Mouse (Mus musculus) urinary bladder, adult 18-20 months (tissue): ENCODE results near the gene Slc1a5.

Experiments used
- DNase-seq, 2 experiments: peaks; one replicate each; pipeline ENCODE4 v3.0.0; 2022; ENCODE audit warnings: low spot score in 2 of 2, mixed read lengths in 2 of 2

The Slc1a5 gene

DNA sequence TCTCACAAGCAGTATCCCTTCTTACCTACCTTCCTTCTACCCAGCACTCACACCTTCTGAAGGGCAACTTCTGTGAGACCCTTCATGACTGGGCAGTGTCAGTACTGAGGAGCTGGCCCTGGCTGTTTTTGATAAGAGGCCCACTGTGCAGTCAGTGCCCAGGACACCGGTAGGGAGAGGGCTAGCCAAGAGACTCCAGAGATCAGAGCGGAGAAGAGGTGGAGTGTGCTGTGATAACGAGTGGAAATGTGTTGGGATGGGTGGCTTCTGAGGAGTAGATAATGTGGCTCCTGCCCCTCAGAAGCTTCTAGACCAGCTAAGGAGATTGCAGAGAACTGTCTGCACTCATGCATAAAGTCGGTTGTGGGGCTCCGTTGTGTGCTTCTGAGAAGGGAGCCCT lies 38.7 kb downstream of the Slc1a5 start:
- no peak for DNase-seq

DNA sequence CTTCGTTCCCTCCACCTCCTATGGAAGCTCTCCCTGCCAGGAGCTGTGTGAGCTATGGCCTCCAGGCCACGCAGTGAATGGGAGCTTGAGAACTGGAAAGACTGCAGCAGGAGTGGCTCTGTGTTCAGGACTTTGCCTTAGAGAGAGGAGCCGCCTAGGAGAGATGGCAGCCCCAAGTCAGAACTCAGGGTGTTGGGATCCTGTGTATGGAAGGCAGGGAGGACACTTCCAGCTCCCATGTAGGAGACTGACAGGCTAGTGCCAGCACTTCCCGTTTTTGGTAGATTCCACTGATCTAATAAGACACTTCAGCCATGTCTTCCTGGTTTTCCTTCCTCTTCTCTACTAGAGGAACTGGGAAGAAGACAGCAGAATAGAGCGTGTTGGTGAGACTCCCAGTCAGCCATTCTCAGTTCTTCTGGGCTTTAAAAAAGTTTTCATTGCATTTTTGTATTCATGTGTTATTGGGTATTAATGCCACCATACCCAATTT lies 39.2 kb downstream of the Slc1a5 start:
- DNase-seq = no peak

DNA sequence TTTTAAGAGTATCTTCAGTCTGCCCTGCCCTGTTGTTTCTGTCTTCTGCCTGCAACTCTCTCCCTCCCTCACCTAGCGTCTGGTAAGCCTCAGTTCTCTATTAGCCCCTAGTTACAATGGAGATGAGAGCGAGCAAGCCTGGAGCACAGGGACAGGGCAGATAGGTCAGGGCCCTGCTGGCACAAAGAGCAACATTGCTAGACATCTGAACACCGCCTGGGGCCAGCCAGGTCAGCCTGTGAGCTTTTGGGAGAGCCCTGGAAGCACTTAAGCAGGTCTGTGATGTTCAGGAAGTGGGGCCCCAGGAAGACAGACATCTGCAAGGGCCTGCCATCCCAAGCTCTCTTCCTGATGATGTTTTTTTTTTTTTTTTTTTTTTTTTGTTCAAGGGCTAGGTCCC lies 40.0 kb downstream of the Slc1a5 start:
- DNase-seq = no peak

DNA sequence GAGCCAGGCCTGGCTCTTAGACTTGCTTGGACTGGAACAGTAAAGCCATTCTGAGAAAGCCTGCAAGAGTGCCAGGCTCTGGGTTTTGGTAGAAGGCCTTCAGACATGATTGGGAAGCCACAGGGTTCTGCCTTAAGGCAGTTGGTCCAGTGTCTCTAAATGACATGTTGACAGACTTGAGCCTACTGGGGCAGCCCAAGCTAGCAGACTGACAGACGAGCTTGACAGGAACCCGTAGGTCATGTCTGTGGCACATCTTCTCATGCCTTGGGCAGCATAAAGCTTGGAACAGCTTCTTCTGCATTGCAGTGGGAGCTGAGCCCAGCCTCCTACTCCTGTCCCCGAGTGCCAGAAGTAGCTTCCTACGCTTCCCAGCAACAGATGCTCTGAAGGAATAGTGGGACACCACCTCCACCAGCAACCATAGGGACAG lies 40.5 kb downstream of the Slc1a5 start:
- DNase-seq = no peak

DNA sequence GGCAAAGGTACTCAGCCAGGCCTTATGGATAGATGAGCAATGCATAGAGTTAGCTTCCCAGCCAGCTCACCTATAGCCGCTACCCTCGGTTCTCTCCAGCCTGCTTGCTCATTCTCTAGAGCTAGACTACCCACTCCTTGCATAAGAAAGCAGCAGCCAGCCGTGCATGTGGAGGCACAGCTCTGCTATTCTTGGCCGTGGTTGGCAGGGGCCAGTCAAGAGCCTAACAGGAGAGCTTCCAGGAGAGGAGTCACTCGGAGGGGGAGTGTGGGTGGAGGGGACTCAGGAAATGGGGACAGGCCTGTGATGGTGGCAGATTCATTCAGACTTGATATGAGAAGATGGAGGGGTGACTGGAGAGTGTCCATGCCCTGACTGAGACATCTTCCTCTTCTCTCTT lies 42.6 kb downstream of the Slc1a5 start:
- DNase-seq = no peak

DNA sequence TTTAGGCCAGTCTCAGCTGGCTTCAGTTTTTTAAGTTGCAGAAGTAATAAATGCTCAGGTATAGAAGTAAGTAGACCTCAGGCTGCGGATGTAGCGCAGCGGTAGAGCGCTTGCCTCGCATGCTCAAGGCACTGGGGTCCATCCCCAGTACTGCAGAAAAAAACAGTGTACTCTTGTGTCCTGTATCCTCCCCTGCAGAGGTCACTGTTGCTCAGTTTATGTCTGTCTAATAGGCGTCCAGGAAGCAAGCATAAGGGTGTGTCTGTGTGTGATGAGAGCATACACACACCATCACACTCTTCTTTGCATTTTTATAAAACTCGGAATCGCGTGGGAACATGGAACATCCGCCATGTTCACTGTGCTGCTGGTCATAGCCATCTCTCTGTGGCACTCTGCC lies 44.6 kb downstream of the Slc1a5 start:
- no peak for DNase-seq

DNA sequence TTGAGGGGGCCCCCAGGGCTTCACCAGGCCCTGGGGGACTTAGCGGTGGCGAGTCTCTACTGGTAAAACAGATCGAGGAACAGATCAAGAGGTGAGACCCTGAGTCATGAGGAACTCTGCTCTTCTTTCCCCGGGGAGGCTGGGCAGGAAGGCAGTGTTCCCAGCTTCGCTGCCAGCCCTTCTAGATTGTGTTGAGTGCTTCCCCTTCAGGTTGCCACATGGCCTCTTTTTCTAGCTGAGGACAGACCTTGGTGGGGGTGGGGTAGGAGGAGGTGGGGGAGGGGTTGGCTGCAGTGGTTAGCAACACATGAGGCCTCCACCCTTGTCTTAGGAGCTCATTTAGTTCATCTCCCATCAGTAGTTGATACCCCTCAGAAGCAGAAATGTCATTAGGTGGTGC lies 45.4 kb downstream of the Slc1a5 start:
- DNase-seq = no peak

DNA sequence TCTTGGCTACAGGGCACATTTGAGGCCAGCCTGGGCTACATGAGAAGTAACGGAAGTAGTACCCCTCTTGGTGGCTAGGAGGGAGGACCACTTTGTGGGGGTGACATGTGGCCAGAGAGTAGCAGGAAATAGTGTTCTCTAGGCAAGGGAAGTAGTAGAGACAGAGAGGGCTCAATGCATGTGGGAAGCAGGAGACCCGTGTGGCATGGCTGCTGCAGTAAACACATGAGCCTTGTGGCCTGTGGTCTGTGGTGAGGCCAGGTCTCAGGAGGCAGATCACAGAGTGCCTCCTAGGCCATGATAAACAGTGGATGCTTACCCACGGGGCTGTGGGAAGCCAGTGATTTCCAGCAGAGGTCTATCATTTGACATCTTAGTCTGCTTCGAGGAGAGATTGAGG lies 46.1 kb downstream of the Slc1a5 start:
- DNase-seq = no peak

DNA sequence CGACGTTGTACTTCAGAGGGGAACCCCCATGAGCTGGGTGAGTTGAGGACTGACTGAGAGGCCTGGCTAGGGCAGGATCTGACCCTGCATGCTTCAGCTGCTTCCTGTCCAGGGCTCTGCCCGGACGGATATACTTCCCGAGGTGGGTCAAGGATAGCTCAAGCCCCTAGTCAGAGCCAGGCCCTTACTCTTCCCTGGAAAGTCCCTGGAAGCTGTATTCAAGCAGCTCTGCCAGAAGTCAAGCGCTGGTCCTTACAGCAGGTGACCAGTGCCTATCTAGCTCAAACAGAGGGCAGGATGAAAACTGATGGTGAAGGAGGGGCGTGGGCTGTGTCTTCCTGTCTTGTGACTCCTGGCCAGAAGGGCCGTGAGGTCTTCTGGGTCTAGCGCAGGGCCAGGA lies 49.3 kb downstream of the Slc1a5 start:
- DNase-seq = no peak

DNA sequence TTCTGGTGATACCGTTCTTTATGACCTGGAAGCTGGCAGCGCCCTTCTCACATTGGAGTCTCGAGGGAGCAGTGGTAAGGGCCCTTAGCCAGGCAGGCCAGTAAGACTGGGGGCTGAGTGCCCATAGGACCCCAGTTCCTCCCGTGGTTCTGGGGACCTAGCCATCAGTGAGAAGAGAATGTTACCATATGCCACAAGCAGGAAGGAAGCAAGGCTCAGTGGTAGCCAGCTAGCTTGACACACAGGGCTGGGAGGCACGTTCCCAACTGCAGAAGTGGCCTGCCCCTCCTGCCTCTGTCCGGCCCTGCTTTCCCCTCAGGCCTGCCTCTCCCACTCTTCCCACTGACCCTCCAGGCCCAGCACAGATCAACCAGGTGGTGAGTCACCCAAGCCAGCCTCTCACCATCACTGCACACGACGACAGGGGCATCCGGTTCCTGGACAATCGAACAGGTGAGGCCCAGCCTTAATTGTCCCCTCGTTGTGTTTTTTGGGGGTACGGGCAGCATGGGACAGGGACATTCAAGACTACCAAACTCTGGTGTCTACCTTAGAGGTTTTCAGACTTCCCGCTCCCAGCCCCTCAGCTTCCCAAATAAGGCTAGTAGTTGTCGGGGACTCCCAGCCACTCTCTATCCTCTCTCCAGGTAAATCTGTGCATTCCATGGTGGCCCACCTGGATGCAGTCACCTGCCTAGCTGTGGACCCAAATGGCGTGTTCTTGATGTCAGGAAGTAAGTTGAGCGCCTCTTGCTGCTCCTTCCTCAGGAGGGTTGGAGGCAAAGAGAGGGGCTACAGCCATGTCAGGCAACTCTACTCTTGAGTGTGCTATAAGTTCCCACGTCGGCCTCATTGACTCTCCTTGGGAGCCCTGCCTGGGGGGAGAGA lies 57.0 kb downstream of the Slc1a5 start:
- DNase-seq = no peak

DNA sequence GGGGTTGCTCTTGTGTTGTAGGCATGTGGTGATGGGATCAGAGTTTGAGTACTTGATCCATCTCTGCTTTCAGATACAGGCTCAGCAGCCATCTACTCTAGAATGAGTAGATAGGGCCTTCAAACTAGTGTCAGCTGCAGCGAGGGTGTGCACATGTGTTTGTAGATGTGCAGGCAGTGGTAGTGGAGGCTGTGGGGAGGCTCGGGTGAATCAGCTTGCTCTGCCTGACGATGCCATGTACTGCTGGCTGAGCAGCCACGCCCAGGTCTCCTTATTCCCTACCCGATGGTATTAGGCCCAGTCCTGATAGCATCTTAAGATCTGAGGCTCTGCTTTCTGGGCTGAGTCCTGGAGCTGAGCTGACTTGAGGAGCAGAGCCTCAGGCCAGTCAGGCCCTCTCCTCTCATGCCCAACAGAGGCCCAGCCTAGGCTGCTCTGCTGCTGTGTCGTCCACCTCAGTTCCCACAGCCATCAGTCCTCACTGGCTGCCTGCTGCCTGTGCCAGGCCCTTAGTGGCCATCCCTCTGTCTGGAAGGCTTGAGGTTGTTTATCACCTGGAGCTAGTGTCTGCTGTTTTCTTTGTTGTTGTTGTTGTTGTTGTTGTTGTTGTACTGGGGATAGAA lies 57.8 kb downstream of the Slc1a5 start:
- no peak for DNase-seq

DNA sequence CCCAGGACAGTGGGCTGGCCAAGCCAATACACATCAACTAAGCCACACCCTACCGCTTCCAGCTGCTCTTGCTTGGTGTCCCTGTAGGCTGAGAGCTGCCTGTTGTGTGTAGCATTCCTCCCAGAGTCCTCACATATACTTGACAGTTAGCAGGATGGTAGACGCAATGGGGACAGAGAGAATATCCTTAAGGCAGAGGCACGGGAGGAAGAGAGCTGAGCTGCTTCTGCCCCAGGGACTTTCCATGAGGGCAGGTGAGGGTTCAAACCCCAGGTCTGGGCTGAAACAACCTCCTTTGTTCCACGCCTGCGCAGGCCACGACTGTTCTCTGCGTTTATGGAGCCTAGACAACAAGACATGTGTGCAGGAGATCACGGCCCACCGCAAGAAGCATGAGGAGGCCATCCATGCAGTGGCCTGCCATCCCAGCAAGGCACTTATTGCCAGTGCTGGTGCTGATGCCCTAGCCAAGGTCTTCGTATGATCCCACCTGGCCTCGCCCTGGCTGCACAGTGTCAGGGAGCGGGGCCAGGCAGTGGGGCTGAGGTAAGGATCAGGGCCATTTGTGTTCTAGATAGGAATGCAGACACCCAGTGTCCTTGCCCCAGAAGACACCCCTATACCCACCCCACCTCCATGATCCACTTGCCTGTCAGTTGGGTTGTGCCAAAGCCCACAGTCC lies 58.4 kb downstream of the Slc1a5 start:
- no peak for DNase-seq

DNA sequence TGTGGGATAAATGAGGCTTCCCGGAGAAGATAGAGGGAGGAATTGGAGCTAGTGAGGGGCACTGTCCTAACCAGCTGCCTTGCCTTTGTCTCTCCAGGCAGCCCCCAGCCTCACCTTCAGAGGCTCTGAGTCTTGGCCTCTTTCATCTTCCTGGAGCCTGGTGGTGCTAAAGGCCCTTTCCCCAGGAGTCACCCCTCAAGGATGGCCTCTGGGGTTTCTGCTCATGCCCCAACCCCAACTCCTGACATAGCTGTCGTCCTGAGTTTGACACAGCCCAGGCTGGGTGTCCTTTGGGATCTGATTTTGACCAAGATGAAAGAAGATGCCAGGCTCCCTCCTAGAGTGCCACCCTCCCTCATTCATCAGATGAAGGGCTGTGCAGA lies 59.0 kb downstream of the Slc1a5 start:
- DNase-seq = no peak

DNA sequence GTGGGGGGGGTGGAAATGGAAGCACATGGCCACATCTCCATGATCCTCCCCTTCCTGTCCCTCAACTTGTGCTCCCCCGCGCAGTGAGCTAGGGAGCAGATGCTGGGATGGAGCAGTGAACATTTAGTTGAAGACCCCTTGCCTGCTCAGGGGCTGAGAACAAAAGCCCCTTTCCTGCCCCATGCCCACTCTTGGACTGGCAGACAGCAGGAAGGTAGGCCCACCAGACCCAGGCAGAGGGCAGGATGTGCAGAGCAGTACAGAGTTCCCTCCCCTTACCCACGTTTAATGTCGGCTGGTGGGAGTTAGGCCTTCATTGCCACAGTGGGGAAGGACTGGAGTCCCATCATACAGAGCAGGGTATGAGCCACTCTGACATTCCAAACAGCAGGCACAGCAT lies 59.9 kb downstream of the Slc1a5 start:
- DNase-seq = no peak

DNA sequence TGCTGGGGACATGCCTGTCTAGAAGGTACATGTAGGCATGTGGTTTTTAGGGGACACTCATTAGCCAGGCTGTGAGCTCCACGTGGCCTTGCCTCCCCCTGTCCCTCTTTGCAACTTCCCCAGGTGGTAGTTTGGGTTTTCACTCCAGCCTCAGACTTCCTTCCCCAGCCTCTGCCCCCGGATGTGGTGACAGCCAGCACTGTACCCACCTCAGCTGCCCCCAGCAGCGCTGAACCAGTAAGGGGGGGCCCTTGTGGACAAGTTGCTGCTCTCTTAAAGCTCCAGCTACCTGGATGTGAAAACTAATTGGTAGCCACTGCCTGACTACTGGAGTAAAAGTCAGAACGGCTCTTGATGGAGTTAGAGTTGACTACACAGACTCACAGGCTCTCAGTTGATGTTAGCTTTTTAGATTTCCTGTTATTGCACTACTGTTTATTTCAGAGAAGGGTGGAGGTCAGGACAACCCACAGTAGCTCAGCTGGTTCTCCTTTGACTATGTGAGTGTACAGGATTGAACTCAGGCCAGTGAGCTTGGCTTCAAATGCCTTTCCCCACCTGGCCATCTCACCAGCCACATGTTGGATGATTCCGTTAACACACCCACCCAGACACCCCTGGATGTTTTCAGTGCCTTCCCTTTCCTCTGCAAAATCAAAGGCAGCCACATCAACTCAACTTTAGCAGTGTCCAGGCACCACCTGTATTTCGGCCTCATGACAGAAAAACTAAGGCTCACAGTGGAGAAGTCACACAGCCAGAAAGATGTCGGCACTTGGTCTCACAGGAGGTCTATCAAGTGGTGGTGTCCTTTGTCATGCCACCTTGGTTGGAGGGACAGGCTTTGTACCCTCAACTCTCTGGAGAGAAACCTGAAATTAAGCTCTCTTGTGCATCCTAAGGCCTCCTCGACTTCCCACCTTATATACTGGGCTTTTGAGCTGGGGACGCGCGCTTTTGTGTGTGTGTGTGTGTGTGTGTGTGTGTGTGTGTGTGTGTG lies 60.7 kb downstream of the Slc1a5 start:
- DNase-seq = no peak

DNA sequence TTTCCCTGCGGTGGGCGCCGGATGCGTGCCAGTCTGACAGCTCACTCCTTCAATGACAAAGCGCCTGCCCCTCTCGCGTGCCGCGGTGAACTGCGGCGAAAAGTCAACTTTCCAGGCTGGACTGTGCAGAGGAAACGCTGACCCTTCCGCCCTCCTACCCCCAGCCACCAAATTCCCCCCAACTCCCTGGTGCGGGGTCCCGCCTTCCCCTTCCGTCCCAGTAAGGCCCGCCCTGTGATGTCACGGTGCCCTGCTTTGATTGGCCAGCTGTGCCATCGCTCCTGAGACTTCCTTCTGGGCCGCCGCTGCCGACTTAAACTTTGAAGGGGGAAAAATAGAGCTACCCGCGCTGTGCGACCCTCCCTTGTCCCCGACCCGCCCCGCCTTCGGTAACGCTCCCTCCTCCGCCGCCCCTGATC lies 61.5 kb downstream of the Slc1a5 start, which contains the start of gene Prkd2:
Prkd2 (plus strand) TSS at position 258 of the 419 bp plus-strand sequence.
- peak; percentile 88 to 96 for DNase-seq

DNA sequence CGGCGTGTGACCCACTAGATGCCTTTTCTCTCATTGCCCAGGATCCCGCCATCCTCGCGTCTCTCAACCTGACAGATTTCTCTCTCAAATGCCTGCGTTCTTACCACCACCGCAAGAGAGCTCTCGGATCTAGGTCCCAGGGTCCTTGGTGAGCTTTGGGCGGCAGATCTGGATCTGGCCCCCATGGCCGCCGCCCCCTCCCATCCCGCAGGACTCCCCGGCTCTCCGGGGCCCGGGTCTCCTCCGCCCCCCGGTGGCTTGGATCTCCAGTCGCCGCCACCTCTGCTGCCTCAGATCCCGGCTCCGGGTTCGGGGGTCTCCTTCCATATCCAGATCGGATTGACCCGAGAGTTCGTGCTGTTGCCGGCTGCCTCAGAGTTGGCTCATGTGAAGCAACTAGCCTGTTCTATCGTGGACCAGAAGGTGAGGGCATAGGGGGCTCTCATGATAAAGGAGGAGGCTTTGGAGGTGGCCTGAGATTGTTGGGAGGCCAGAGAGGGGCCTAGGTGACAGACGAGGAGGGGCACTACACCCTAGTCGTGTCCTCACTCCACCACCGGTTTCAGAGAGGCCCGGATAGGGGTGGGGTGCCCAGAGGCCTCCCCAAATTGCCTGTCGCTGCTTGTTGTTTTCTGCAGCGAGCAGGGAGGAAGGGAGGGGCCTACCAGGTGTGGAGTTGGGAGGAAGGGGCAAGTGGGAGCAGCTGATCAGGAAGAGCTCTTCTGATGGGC lies 62.5 kb downstream of the Slc1a5 start:
- DNase-seq = peak; percentile 58 to 62

DNA sequence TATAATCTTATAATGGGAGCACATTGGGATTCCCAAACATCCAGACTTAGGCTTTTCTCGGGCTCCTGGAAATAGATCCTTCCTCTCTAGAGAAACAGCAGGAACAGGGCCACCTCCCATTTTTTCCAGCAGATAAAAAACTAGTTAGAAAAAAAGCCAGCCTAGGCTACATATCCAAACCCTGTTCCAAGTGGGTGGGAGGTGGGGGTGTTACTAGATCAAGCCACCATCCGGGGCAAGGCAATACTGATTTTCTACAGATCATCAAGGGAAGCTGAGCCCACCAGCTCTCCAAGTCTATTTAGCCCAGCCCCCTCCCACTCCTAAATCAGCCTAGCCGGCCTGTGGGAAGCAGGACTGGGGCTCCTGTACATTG lies 63.5 kb downstream of the Slc1a5 start:
- no peak for DNase-seq

DNA sequence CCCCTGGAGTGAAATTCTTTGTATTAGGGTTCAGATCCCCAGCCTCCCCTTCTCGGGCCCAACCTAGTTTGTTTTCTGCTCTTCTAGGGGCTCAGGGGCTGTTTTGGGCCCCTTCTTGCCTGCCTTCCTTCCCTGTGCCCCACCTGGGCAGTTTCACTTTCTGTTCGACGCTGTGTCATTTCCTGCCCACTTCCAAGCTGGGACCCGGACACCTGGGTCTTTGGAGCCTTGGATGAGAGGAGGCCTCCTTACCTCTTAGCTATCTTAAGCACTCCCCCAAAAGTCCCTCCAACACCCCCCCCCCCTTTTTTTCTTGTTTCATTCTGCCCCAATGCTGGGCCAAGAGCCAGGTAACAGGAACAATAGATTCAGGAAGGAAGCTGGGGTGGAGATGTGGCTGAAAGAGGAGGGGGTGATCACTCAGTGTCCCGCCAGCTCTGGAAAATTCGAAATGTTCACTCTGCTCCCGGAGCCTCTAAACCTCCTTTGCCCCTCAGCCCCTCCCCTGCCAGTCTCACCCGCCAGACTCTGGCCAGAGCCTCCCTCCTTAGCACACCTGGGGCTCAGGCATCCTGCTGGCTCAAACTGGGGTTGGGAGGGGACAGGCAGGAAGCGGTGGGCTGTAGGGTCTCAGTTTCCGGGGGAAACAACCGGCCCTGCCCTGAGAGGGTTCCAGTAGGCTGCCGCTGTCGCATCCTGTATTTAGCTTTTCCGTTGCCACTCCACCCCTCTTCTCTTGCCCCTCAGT lies 64.1 kb downstream of the Slc1a5 start:
- no peak for DNase-seq

DNA sequence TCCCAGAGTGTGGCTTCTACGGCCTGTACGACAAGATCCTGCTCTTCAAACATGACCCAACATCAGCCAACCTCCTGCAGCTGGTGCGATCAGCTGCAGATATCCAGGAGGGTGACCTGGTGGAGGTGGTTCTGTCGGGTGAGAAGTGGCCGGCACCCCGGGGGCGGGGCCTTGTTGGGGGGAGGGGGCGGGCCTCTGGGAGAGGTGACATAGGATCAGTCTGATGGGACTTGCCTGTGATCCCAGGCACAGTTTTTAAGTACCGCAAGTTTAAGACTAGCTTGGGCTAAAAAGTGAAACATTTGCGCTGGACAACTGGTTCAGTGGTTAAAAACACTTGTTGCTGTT lies 64.7 kb downstream of the Slc1a5 start:
- DNase-seq = no peak
